Mouse (Mus musculus) macrophage (primary cell): Measurements from ENCODE around the gene Elane. TPM values are rescaled to one million over a fixed set of nuclear protein-coding genes. Genes with fewer than 3 reads are reported as not detected.

Source experiments
- H3K27ac ChIP-seq: fragments of 350-480 bp; formaldehyde crosslinking; 2 replicates; pipeline ENCODE4 v1.9.0; 2021
- H3K36me3 ChIP-seq: fragments of 350-480 bp; formaldehyde crosslinking; 2 replicates; pipeline ENCODE4 v1.9.0; 2021; ENCODE audit errors: inconsistent target
- H3K4me3 ChIP-seq: fragments of 350-480 bp; formaldehyde crosslinking; 2 replicates; pipeline ENCODE4 v1.9.0; 2021; ENCODE audit errors: inconsistent target
- H3K79me2 ChIP-seq: fragments of 350-480 bp; formaldehyde crosslinking; 2 replicates; pipeline ENCODE4 v1.9.0; 2021; ENCODE audit errors: inconsistent target
- WGBS: methylation state at CpG from one replicate; pipeline ENCODE4 v1.1.7; 2026; ENCODE audit warnings: inconsistent platforms; ENCODE audit not compliant: missing documents; 5-methylcytosine and 5-hydroxymethylcytosine counted together
- polyA plus RNA-seq: library from polyadenylated mRNA; stranded (reverse); fragments of 250-400 nt; gene quantifications from 3 replicates; pipeline ENCODE4 v1.2.4, GENCODE M21; 2018; ENCODE audit warnings: inconsistent platforms

Gene Elane
- polyA plus RNA-seq, 1 experiment from 2014 or later, result 0.89 TPM

DNA sequence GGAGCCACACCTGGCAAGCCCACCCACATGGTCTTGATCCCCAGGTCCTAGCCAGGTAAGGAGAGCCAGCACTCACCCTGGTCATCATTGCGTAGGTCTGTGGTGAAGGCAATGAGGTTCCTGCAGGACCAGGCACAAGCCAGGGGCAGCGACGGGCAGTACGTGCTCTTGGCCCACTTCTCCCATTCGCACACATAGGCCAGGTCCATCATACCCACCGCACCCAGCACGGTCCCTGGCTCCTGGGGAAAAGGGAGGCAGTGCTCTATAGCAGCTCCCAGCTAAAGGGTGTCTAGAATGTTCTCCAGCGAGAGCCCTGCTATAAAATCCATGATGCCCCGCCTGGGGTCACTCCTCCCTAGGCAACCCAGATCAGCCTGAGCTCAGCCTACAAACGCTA, 21.4 kb downstream of the Elane start:
- no peak overlapping the region for H3K4me3 ChIP-seq
- peaks cover 3% of the 10 kb centered on the region; the same call in 1 of the 2 replicates for H3K79me2 ChIP-seq
- 97% methylated on average over 10 of the region's 10 CpGs for WGBS
- peaks cover 20% of the 10 kb centered on the region; the same call in 1 of the 2 replicates for H3K36me3 ChIP-seq
- H3K27ac ChIP-seq, result no peak overlapping the region

DNA sequence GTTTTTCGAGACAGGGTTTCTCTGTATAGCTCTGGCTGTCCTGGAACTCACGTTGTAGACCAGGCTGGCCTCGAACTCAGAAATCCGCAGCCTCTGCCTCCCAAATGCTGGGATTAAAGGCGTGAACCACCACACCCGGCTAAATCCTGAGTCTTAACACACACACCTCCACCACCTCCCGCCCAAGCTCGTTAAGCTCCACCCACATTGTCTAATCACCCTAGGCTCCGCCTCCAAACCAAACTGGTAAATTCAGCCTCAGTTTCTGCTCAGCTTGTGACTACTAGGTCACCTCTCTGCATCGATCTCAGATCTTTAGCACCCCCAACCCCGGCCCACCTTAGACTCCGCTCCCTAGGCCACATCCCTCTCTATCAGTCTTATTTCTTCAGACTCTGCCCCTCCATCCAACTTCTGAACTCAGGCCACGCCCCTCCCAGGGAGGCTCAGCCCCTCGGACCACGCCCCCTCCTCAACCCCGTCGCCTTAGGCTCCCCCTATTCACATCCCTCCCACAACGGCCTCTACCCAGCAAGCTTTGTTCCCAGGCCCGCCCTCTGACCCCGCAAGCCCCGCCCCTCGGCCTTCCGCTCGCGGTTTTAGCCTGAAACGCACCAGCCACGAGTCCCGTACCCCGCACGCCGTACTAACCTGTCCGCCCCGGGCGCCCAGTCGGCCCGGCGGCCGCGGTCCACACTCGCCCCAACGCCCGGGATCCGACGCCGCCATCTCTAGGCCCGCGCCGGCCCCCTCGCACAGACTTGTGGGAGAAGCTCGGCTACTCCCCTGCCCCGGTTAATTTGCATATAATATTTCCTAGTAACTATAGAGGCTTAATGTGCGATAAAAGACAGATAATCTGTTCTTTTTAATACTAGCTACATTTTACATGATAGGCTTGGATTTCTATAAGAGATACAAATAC, 22.4 kb downstream of the Elane start, which contains the start of gene Med16:
Gene Med16, minus strand, starts transcription at position 757 of the 925 bp plus-strand sequence.
- peak within 1 kb of the TSS; percentile 71 for H3K27ac ChIP-seq
- peak within 1 kb of the TSS; percentile 45 for H3K4me3 ChIP-seq
- H3K79me2 ChIP-seq, result peaks cover 3% of the 10 kb centered on the region; the same call in 1 of the 2 replicates
- peaks cover 20% of the 10 kb centered on the region; the same call in 1 of the 2 replicates for H3K36me3 ChIP-seq
- WGBS, result 1% methylated on average over 49 of the region's 52 CpGs

DNA sequence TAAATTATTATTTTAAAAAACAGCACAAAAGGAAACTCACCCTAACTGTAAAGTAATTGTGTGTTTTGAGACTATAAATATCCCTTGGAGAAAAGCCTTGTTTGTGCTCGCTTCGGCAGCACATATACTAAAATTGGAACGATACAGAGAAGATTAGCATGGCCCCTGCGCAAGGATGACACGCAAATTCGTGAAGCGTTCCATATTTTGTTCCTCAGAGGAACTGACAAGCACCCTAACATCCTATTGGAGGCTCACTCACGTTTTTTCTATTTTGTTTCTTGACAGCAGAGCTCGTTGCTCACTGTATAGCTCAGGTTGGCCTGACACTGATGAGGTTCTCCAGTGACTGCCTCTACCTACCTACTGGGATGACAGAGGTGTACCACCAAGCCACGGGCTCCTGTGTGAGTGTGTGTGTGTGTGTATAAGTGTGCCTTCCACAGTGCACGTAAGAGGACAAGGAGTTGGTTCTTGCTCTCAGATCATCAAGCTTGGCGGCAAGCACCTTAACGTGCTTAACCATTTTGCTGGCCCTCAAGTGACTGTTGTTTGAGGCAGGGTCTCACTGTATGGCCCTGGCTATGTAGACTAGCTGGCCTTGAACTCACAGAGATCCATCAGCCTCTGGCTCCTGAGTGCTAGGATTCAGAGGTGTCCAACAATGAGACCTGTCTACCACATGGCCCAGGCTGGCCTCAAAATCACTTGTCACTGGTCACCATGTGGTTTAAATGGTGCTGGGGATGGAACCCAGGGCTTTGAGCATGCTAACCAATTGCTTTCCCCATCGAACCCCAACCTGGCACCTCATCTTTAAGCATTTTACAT, 23.3 kb downstream of the Elane start:
- H3K27ac ChIP-seq, result peak overlapping the region; percentile 71
- H3K79me2 ChIP-seq, result peaks cover 3% of the 10 kb centered on the region; the same call in 1 of the 2 replicates
- H3K4me3 ChIP-seq, result peak overlapping the region; percentile 45; the same call in 1 of the 2 replicates
- 27% methylated on average over 14 of the region's 14 CpGs for WGBS
- H3K36me3 ChIP-seq, result peaks cover 20% of the 10 kb centered on the region; the same call in 1 of the 2 replicates

DNA sequence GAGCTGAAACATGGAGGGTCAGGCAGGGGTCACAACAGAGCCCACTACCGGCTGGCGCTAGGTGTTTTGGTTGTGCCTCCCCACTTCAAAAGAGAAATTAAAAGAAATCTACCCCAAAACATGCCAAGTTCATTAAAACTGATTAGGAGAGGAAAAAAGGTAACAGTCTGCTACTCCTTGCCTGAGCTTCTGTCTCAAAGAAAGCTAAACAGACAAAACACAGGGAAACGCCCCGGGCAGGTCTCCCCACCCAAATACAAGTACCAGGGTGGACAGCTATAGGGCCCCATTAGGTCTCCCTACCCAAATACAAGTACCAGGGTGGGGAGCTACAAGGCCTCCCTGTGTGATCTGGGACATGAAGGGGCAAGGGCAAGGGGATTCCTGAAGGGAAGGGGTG, 24.5 kb downstream of the Elane start, which contains the start of gene Gm26602:
Gene Gm26602, plus strand, starts transcription at position 301 of the 400 bp plus-strand sequence.
- Histone ChIP-seq H3K4me3 (no peak within 1 kb of the TSS), H3K27ac (no peak within 1 kb of the TSS), H3K36me3 (peaks cover 11% of the 10 kb centered on the region; the same call in 1 of the 2 replicates), H3K79me2 (peaks cover 10% of the 10 kb centered on the region; the same call in 1 of the 2 replicates)
- 92% methylated on average over 4 of the region's 4 CpGs for WGBS

DNA sequence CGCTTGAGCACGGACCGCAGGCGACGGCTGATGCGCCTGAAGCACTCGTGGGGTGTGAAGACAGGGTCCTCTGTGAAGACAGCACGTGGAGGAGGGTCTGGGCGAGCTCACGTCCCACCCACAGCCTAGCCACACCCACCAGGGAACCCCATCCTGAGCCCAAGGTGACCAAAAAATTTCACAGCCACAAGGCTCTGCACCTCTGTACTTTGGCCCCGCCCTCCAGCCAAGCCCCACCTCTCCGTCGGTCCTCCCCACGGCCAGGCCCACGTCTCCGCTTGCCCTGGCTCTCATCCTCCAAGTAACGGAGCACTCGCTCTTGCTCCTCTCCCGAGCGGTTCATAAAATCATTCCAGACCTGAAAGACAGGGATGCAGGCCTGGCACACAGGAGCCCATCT, 26.4 kb downstream of the Elane start:
- H3K79me2 ChIP-seq, result peaks cover 21% of the 10 kb centered on the region; the same call in 1 of the 2 replicates
- no peak overlapping the region for H3K27ac ChIP-seq
- no peak overlapping the region for H3K4me3 ChIP-seq
- WGBS, result 95% methylated on average over 20 of the region's 20 CpGs
- H3K36me3 ChIP-seq, result peaks cover 10% of the 10 kb centered on the region; the same call in 1 of the 2 replicates

DNA sequence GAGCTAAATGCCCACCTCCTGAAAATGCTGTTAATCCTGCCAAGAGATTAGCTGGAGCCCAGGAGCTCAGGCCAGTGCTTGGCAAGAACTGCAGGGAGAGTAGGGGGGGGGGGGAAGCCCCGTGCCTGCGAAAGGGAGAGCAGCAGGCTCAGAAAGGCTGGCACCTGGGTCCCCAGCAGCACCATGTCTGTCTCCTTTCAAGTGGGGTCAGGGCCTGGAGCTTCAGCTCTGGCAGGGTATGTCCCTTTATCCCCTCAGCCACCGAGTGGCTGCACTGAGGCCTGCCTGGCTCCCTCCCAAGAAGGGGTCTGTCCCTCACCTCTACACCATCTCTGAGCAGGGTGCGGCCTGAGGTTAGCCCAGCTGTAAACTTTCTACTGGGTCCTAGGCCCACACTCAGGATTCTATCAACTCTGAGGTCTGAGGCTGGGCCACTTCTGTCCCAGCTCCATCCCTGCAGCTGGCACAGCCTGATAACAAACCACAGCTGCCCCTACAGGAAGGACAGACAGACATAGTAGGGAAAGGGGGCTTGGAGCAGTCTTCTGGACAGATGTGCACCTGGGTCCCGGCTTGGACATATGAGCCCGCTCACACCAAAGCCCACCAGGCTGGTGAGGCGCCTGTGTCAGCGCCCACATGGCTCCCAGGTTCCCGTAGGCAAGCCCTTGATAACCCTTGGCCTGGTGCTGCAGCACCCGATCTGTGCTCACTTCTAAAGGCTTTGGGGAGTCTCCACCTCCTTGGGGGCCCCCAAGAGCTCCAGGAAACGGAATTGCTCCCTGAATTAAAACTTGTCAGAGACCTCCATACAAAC, 28.3 kb downstream of the Elane start:
- Histone ChIP-seq H3K79me2 (peaks cover 17% of the 10 kb centered on the region; the same call in 1 of the 2 replicates), H3K36me3 (peaks cover 10% of the 10 kb centered on the region; the same call in 1 of the 2 replicates), H3K4me3 (no peak overlapping the region), H3K27ac (no peak overlapping the region)
- 63% methylated on average over 10 of the region's 11 CpGs for WGBS

DNA sequence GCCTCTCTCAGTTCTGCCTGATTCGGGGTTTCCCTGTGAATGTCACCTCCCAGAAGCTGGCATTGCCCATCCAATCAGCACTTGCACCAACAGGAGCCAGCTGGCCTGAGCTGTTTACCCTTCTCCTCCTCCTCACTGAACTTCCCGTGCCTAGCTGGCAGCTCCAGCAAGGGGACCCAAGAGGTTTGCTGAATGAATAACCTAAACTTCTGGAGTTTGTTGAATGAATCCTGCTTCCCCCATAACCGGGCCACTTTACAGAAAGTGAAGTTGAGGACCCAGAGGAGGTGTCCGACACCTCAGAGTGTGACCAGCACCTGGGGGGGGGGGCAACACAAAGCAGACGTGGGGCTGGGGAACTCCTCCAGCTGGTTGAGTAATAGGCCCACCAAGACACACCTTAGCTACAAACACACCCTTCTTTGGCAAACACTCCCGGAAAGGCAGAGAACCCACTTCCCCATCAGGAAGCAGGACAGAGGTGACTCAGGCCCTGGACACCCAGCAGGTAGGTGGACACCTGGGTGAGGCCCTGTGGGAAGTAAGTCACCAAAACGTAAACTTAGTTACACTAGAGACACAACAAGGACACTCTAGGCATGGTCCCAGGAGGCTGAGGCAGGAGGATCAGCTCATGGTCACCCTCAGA, 29.0 kb downstream of the Elane start:
- no peak overlapping the region for H3K4me3 ChIP-seq
- peaks cover 10% of the 10 kb centered on the region; the same call in 1 of the 2 replicates for H3K36me3 ChIP-seq
- peaks cover 17% of the 10 kb centered on the region; the same call in 1 of the 2 replicates for H3K79me2 ChIP-seq
- 28% methylated on average over 7 of the region's 7 CpGs for WGBS
- H3K27ac ChIP-seq, result no peak overlapping the region

DNA sequence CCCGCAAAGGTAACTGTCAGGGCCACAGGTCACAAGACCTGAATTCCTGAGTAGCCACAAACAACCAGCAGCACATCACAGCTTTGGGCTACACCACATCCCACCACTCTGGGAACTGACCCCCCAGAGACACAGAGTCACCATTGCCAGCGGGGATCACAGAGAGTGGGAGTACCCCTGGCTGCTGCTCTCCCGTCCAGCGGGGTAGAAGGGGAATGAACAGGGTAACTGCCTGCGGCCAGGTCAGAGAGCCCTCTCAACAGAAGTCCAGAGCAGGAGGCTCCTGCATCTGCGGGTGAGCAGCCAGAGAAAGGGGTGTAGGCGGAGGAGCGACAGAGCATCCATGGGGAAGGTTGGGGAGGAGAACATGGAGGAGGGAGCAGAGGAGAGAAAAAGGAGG, 30.0 kb downstream of the Elane start:
- peak overlapping the region; percentile 67 for H3K4me3 ChIP-seq
- H3K79me2 ChIP-seq, result peaks cover 17% of the 10 kb centered on the region; the same call in 1 of the 2 replicates
- H3K36me3 ChIP-seq, result peaks cover 10% of the 10 kb centered on the region; the same call in 1 of the 2 replicates
- H3K27ac ChIP-seq, result peak overlapping the region; percentile 53
- 11% methylated on average over 8 of the region's 8 CpGs for WGBS

DNA sequence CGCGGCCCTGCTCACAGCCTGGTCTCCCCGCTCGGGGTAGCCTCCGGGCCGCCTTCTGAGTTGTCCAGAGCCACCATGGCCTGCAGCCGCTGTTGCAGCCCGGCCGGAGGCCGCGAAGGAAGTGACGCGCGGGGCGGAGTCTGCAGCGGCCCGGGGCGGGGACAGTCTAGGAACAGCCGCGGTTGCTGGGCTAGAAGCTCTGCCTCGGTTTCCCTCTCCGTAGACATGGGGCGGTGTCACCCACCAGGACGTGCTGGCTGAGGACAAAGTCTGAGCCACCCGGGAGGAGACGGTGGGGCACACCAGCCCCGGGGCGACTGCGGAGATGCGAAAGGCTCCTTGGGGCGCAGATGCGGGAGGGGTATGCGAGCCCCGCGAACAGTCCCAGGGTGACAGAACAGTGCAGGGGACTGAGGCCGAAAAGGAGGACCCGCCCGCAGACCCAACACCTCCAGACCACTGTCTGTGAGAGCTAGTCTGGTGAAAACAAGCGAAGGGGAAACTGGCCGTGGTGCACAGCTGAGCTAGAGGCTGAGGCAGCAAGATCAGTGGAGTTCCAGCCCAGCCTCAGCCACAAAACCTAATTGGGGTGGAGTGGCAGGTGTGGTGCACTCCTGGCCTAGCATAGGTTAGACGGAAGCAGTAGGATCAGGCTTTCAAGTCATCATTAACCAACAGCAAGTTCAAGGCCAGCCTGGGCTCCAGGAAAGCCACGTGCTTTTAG, 30.9 kb downstream of the Elane start, which contains the start of gene Kiss1r:
Gene Kiss1r, plus strand, starts transcription at position 164 of the 724 bp plus-strand sequence.
- peaks cover 4% of the 10 kb centered on the region; the same call in 1 of the 2 replicates for H3K36me3 ChIP-seq
- peaks cover 17% of the 10 kb centered on the region; the same call in 1 of the 2 replicates for H3K79me2 ChIP-seq
- WGBS, result 3% methylated on average over 40 of the region's 42 CpGs
- H3K27ac ChIP-seq, result peak within 1 kb of the TSS; percentile 53
- peak within 1 kb of the TSS; percentile 67 for H3K4me3 ChIP-seq

DNA sequence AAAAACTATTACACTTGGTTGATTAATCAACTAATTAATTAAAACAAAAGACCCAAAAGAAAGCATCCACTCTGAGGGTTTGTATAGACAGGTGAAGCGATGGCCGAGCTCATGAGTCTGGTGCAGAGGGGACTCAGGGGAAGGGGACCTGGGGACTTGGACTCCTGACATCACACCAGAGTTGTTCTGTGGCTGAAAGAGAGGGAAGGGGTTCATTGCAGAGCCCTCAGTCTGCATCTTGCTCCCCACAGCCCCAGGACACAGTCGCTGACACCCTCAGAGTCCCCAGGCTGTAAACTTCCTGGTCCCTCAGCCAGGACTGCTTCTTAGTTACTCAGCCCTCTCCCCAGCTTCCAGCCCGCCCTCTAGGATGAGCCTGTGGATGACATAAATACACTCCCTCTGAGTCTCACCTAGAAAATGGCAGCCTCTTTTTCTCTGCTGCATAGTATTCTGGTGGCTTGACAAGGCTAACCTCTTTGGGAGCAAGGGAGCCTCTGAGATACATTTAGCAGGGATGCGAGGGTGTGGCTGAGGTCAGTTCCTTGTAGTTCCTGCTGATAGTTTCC, 31.6 kb downstream of the Elane start:
- Histone ChIP-seq H3K36me3 (no peaks in the 10 kb centered on the region), H3K27ac (no peak overlapping the region), H3K79me2 (peaks cover 17% of the 10 kb centered on the region; the same call in 1 of the 2 replicates), H3K4me3 (peak overlapping the region; percentile 67; the same call in 1 of the 2 replicates)
- WGBS, result 83% methylated on average over 5 of the region's 5 CpGs

DNA sequence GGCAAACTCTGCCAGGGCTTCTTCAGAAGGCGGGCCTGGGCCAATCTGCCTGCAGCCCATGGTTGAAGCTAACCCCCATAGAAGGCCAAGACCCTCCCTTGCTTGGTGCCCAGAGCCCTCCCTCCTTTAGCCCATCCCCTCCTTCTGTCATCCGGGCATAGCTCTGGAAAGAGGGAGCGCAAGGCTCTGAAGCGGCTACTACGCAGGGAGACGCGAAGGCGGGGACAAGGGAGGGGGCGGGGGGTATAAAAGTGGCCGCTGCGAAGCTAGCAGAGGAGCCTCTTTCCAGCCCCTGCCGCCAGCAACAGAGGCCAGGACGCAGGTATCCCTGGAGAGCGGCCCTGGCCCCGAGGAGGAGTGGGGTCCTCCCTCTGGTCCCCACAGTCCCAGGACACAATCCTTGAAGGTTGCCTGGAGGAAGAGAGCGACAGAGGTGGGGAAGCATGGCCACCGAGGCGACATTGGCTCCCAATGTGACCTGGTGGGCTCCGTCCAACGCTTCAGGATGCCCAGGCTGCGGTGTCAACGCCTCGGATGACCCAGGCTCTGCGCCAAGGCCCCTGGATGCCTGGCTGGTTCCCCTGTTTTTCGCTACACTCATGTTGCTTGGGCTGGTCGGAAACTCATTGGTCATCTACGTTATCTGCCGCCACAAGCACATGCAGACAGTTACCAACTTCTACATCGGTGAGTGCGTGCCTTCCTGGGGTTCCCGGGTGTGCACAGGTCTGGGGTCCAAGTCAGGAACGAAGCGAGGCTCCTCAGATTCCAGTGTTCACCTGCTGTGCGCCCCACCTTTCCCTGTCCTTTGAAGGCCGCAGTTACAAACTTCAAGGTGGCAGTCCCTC, 32.4 kb downstream of the Elane start:
- H3K79me2 ChIP-seq, result peaks cover 17% of the 10 kb centered on the region; the same call in 1 of the 2 replicates
- H3K36me3 ChIP-seq, result no peaks in the 10 kb centered on the region
- H3K27ac ChIP-seq, result no peak overlapping the region
- 69% methylated on average over 34 of the region's 35 CpGs for WGBS
- no peak overlapping the region for H3K4me3 ChIP-seq
